Mouse (Mus musculus): ENCODE measurements around the gene Rab24. TPM values are rescaled to one million over a fixed set of nuclear protein-coding genes. Genes with fewer than 3 reads are reported as not detected.

Gene Rab24
- polyA plus RNA-seq, 1 experiment from 2014 or later = 62.0 TPM

- Histone ChIP-seq H3K4me2 (peak overlapping the region; percentile 89), H3K36me3 (peaks cover 28% of the 10 kb centered on the region), H3K4me3 (peak overlapping the region; percentile 62), H3K27ac (ENCODE audit: poor library complexity, severe bottlenecking) (no peak overlapping the region), H3K9me3 (replicated peaks) (no peaks in the 10 kb centered on the region), H3K27me3 (replicated peaks) (no peaks in the 10 kb centered on the region), H3K9ac (peak overlapping the region; percentile 70), H3K4me1 (replicated peaks) (peaks cover 45% of the 10 kb centered on the region)
- 79% methylated on average over 4 of the region's 4 CpGs for WGBS
- ATAC-seq (ENCODE audit: insufficient number of reproducible peaks, low FRiP score) = no peak
Observed at GRCm38 (mm10) chr13:55328641-55329040, 6.9 kb upstream of the Rab24 start.

DNA sequence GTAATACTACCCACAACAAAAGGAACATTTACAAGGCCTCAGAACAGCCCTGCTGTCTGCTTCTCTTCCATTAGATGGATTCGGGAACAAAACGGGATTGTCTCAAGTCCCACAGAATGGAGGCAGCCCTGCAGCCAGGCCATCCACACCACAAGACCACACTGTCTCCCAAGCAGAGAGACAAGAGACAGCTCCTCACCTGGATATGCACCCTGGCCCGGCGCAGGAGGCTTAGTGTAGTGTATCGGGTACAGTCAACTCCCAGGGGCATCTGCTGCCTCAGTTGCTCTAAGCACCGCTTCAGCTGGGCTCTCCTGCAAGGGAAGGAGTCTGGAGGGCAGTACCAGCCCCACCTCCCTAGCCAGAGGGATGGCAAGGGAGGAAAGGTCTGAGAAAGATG is 6.4 kb upstream of the Rab24 start:
- Histone ChIP-seq H3K27me3 (replicated peaks) (no peaks in the 10 kb centered on the region), H3K9ac (peak overlapping the region; percentile 70; the same call in 1 of the 2 replicates), H3K4me3 (peak overlapping the region; percentile 62), H3K4me1 (replicated peaks) (peaks cover 50% of the 10 kb centered on the region), H3K9me3 (replicated peaks) (no peaks in the 10 kb centered on the region), H3K36me3 (peaks cover 32% of the 10 kb centered on the region), H3K4me2 (peak overlapping the region; percentile 89), H3K27ac (ENCODE audit: poor library complexity, severe bottlenecking) (no peak overlapping the region)
- 74% methylated on average over 6 of the region's 6 CpGs for WGBS
- ATAC-seq (ENCODE audit: insufficient number of reproducible peaks, low FRiP score) = no peak

- WGBS = 59% methylated on average over 8 of the region's 8 CpGs
- no peaks in the 10 kb centered on the region for H3K27me3 ChIP-seq (replicated peaks)
- H3K9ac ChIP-seq = no peak overlapping the region
- peak overlapping the region; percentile 89 for H3K4me2 ChIP-seq
- ATAC-seq (ENCODE audit: insufficient number of reproducible peaks, low FRiP score) = peak; percentile 20; the same call in 1 of the 2 replicates
- H3K4me1 ChIP-seq (replicated peaks) = peaks cover 55% of the 10 kb centered on the region
- no peaks in the 10 kb centered on the region for H3K9me3 ChIP-seq (replicated peaks)
- 0 out of 2 replicates have a peak overlapping the region, but pooled peaks have one; percentile 62 for H3K4me3 ChIP-seq
- no peak overlapping the region for H3K27ac ChIP-seq (ENCODE audit: poor library complexity, severe bottlenecking)
- H3K36me3 ChIP-seq = peaks cover 37% of the 10 kb centered on the region
Observed at GRCm38 (mm10) chr13:55327633-55328032, 5.9 kb upstream of the Rab24 start.

- 51% methylated on average over 4 of the region's 4 CpGs for WGBS
- H3K4me3 ChIP-seq = no peak overlapping the region
- no peak overlapping the region for H3K27ac ChIP-seq (ENCODE audit: poor library complexity, severe bottlenecking)
- H3K27me3 ChIP-seq (replicated peaks) = no peaks in the 10 kb centered on the region
- no peaks in the 10 kb centered on the region for H3K9me3 ChIP-seq (replicated peaks)
- 0 out of 2 replicates have a peak overlapping the region, but pooled peaks have one; percentile 89 for H3K4me2 ChIP-seq
- no peak for ATAC-seq (ENCODE audit: insufficient number of reproducible peaks, low FRiP score)
- H3K36me3 ChIP-seq = peaks cover 37% of the 10 kb centered on the region
- H3K4me1 ChIP-seq (replicated peaks) = peaks cover 56% of the 10 kb centered on the region
- H3K9ac ChIP-seq = 0 out of 2 replicates have a peak overlapping the region, but pooled peaks have one; percentile 8
Observed at GRCm38 (mm10) chr13:55327169-55327568, 5.4 kb upstream of the Rab24 start.

GRCm38 (mm10) chr13:55325596-55325995 is 3.9 kb upstream of the Rab24 start:
- H3K9me3 ChIP-seq (replicated peaks) = no peaks in the 10 kb centered on the region
- ATAC-seq (ENCODE audit: insufficient number of reproducible peaks, low FRiP score) = no peak
- no peak overlapping the region for H3K4me2 ChIP-seq
- no peak overlapping the region for H3K9ac ChIP-seq
- peaks cover 57% of the 10 kb centered on the region for H3K4me1 ChIP-seq (replicated peaks)
- 75% methylated on average over 11 of the region's 11 CpGs for WGBS
- H3K36me3 ChIP-seq = peaks cover 37% of the 10 kb centered on the region
- H3K4me3 ChIP-seq = no peak overlapping the region
- H3K27me3 ChIP-seq (replicated peaks) = no peaks in the 10 kb centered on the region
- no peak overlapping the region for H3K27ac ChIP-seq (ENCODE audit: poor library complexity, severe bottlenecking)

DNA sequence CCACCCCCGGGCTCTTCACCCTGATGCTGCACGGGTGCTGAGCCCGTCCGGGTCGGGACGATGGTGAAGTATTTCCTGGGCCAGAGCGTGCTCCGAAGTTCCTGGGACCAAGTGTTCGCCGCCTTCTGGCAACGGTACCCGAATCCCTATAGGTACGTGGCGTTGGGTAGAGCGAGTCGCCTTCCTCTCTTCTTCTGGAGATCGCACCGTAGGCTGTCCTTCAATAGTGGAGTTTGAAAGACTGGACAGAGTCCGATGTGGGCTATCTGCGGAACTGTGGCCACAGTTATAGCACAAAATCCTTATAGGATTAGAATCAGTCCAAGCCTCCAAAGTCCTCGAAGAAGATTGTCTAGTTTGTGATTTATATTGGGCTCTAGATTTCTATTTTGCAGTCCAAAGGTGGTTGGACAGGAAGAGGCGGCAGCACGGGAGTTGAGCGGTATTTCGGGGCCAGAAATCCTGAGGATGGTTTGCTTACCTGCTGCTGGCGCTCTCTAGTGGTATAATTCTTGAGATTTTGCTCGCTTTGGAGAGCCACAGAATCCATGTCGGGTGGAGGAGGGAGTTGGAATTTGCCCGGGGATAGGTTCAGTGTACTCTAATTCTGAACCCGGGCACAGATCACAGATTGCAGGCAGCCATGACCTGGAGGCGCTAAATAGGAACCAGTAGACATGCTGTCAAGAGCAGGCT is 532 bp upstream of the Rab24 start:
- no peak for ATAC-seq (ENCODE audit: insufficient number of reproducible peaks, low FRiP score)
- Histone ChIP-seq H3K27ac (ENCODE audit: poor library complexity, severe bottlenecking) (peak overlapping the region; percentile 85), H3K4me1 (replicated peaks) (peaks cover 40% of the 10 kb centered on the region), H3K36me3 (peaks cover 66% of the 10 kb centered on the region), H3K9ac (peak overlapping the region; percentile 87), H3K9me3 (replicated peaks) (no peaks in the 10 kb centered on the region), H3K27me3 (replicated peaks) (no peaks in the 10 kb centered on the region), H3K4me2 (peak overlapping the region; percentile 88), H3K4me3 (peak overlapping the region; percentile 70)
- WGBS = under 1% methylated on average over 31 of the region's 31 CpGs

- Histone ChIP-seq H3K4me2 (peak within 1 kb of the TSS; percentile 88), H3K36me3 (peaks cover 70% of the 10 kb centered on the region), H3K27ac (ENCODE audit: poor library complexity, severe bottlenecking) (no peak within 1 kb of the TSS; the same call in 1 of the 2 replicates), H3K9me3 (replicated peaks) (no peaks in the 10 kb centered on the region), H3K27me3 (replicated peaks) (no peaks in the 10 kb centered on the region), H3K9ac (peak within 1 kb of the TSS; percentile 87), H3K4me3 (peak within 1 kb of the TSS; percentile 70), H3K4me1 (replicated peaks) (peaks cover 35% of the 10 kb centered on the region)
- WGBS = 67% methylated on average over 4 of the region's 4 CpGs
- no peak for ATAC-seq (ENCODE audit: insufficient number of reproducible peaks, low FRiP score)
Observed at GRCm38 (mm10) chr13:55319931-55320533, 1.7 kb downstream of the Rab24 start, which contains the start of gene Prelid1. Gene Prelid1 (plus strand): TSS chr13:55320500.

GRCm38 (mm10) chr13:55318351-55318750 is 3.4 kb downstream of the Rab24 start:
- no peak overlapping the region for H3K4me3 ChIP-seq
- no peak overlapping the region for H3K9ac ChIP-seq
- H3K27ac ChIP-seq (ENCODE audit: poor library complexity, severe bottlenecking) = no peak overlapping the region
- H3K4me1 ChIP-seq (replicated peaks) = peaks cover 25% of the 10 kb centered on the region
- 82% methylated on average over 3 of the region's 3 CpGs for whole genome bisulfite sequencing
- no peaks in the 10 kb centered on the region for H3K27me3 ChIP-seq (replicated peaks)
- peaks cover 71% of the 10 kb centered on the region for H3K36me3 ChIP-seq
- no peak overlapping the region for H3K4me2 ChIP-seq
- ATAC-seq (ENCODE audit: insufficient number of reproducible peaks, low FRiP score) = no peak
- H3K9me3 ChIP-seq (replicated peaks) = no peaks in the 10 kb centered on the region

GRCm38 (mm10) chr13:55314891-55315412 is 6.8 kb downstream of the Rab24 start:
- no peaks in the 10 kb centered on the region for H3K9me3 ChIP-seq (replicated peaks)
- no peaks in the 10 kb centered on the region for H3K27me3 ChIP-seq (replicated peaks)
- peaks cover 4% of the 10 kb centered on the region for H3K4me1 ChIP-seq (replicated peaks)
- H3K4me2 ChIP-seq = no peak overlapping the region
- 87% methylated on average over 2 of the region's 2 CpGs for WGBS
- no peak overlapping the region for H3K4me3 ChIP-seq
- ATAC-seq (ENCODE audit: insufficient number of reproducible peaks, low FRiP score) = no peak
- peaks cover 95% of the 10 kb centered on the region for H3K36me3 ChIP-seq
- H3K27ac ChIP-seq (ENCODE audit: poor library complexity, severe bottlenecking) = no peak overlapping the region
- H3K9ac ChIP-seq = no peak overlapping the region

DNA sequence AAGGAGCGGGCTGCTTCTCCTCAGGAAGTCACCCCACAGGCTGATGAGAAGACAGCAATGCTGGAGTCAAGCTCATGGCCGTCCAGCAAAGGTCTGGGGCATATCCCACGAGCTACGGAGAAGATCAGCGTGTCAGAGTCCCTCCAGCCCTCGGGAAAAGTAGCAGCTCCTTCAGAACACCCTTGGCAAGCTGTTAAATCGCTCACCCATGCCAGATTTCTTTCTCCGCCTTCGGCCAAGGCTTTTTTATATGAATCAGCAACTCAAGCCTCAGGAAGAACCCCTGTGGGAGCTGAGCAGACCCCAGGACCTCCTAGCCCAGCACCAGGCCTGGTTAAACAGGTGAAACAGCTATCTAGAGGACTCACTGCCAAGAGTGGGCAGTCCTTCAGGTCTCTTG is 8.7 kb downstream of the Rab24 start:
- Histone ChIP-seq H3K36me3 (peaks cover 88% of the 10 kb centered on the region), H3K9me3 (replicated peaks) (no peaks in the 10 kb centered on the region), H3K4me2 (no peak overlapping the region), H3K4me3 (no peak overlapping the region), H3K27me3 (replicated peaks) (no peaks in the 10 kb centered on the region), H3K27ac (ENCODE audit: poor library complexity, severe bottlenecking) (no peak overlapping the region), H3K9ac (no peak overlapping the region), H3K4me1 (replicated peaks) (no peaks in the 10 kb centered on the region)
- 92% methylated on average over 9 of the region's 9 CpGs for WGBS
- no peak for ATAC-seq (ENCODE audit: insufficient number of reproducible peaks, low FRiP score)

GRCm38 (mm10) chr13:55312028-55312630 is 9.6 kb downstream of the Rab24 start:
- ATAC-seq (ENCODE audit: insufficient number of reproducible peaks, low FRiP score) = no peak
- H3K36me3 ChIP-seq = peaks cover 88% of the 10 kb centered on the region
- H3K9me3 ChIP-seq (replicated peaks) = no peaks in the 10 kb centered on the region
- no peak overlapping the region for H3K27ac ChIP-seq (ENCODE audit: poor library complexity, severe bottlenecking)
- H3K9ac ChIP-seq = no peak overlapping the region
- no peaks in the 10 kb centered on the region for H3K4me1 ChIP-seq (replicated peaks)
- H3K27me3 ChIP-seq (replicated peaks) = no peaks in the 10 kb centered on the region
- WGBS = 91% methylated on average over 8 of the region's 8 CpGs
- H3K4me3 ChIP-seq = no peak overlapping the region
- H3K4me2 ChIP-seq = no peak overlapping the region

All from heart, embryonic 12.5 days (tissue).